ENCODE assay signal across 12 mouse cellular contexts in genomic region chr6:144777356-144778035, GRCm38 (mm10). TPM values are rescaled to one million over a fixed set of nuclear protein-coding genes. Genes with fewer than 3 reads are reported as not detected.
DNase-seq lines count a peak whose midpoint lies in the region.
"Had no signal": no experiment of that assay in that cellular context is flagged by ENCODE, and none has a peak within 500 bp of the region (broad histone marks: within the 10 kb centered on the region; RNA-seq: fewer than 3 reads in every experiment).

No protein-coding gene starts in this region.

- DNase-seq in adrenal gland, adult 2 months = peak; percentile 58
- DNase-seq in adrenal gland, postnatal 25 days = no peak
- peak; percentile 55 for DNase-seq in heart, adult 11 months
- no peak for DNase-seq in heart, postnatal 14 days
- no peak for DNase-seq in embryo, embryonic 9.5 days (ENCODE audit: extremely low spot score)
- DNase-seq: adrenal gland, postnatal 14 days; cerebellum, adult 11-12 months; cerebellum, adult 2 months; cerebellum, adult 9-10 months; cerebellum, postnatal 10 days; cerebellum, postnatal 25 days had no signal

- intact Hi-C loops in heart, postnatal 14 days (cut with DNase I) = no loop called here

RNA-seq across cellular contexts. Expression of gene Sox5, which starts 4.3 kb away (rescaled TPM):
- total RNA-seq in adrenal gland, adult 2 months (2021) = 10 to 100 TPM; 17.1 to 17.4 TPM
- 3.7 and 4.2 TPM in 2 replicates for polyA plus RNA-seq in adrenal gland, adult 2 months (2012; rRNA removed)
- total RNA-seq in adrenal gland, postnatal 25 days (2021) = 10.8 and 14.7 TPM in 2 replicates
- total RNA-seq in heart, postnatal 14 days (2021) = 1 to 10 TPM; 3.9 to 4.7 TPM
- polyA plus RNA-seq: erythroblast, embryonic 14.5 days had no signal

Comparison
In these comparisons a context has a peak if more than half of its experiments do, and no peak if none do; other contexts are left out.
1. DNase-seq: peak in adrenal gland, adult 2 months (single experiment) and heart, adult 11 months (single experiment); none in adrenal gland, postnatal 25 days (single experiment), heart, postnatal 14 days (0 of 2) and embryo, embryonic 9.5 days (single experiment).